Mouse (Mus musculus) adrenal gland, adult 8-10 months (tissue): ENCODE results near the gene Lef1. TPM values are rescaled to one million over a fixed set of nuclear protein-coding genes. Genes with fewer than 3 reads are reported as not detected.
A peak's percentile ranks its signal among the peaks of the same experiment; 100 is the strongest.

Source experiments
- DNase-seq: peaks from one replicate; pipeline ENCODE4 v3.0.0; 2022
- total RNA-seq, 4 experiments: library from RNA; stranded (reverse); gene quantifications; 2 replicates each; pipeline ENCODE4 v1.2.4; 2022

The Lef1 gene
- total RNA-seq, result 10 to 100 TPM in 3 of 4 experiments, 1 to 10 TPM in 1; 9.3 to 21.7 (median 13.4) TPM

DNA sequence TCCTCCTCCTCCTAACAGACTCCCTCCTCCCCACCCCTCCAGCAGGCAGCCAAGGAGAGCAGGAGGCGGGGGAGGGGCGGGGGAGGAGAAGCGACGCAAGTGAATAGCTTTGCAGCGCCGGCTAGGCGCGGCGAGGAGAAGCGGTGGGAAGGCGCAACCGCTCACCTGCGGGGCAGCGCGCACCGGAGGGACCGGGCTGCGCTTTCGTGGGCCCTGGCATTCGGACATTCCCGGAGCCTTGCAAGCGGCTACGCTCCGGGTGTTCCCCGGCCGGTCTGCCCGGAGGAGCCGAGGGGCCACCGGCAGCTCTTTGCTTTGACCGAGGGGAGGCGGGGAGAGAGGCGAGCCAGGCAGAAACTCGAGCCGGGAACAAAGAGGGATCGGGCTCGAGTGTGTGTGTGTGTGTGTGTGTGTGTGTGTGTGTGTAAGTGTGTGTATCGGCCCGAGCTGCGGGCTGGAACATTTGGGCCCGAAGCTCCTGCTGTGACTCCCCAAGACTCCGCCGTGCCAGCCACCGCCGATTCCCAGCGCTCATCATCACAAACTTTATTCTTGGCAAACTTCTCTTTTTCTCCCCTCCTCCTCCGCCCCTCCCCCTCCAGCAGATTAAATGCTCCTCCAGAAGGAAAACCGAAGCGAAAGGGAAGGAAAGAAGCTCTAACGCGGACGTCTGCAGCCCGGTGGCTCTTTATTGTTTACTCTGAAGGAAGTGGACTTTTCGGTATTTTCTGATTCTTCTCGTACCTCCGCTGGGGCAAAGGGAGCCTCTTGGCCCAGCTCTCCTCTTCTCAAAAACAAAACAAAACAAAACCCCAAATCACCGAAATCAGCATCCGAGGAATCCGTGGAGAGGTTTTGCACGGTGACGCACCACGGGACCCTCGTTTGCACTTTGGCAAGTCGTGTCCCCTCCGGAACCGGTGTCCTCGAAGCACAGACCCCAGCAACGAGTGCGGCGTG lies at the start of gene Lef1:
Gene Lef1, plus strand, starts transcription at position 281 of the 960 bp plus-strand sequence.
- DNase-seq, result peak; percentile 28

DNA sequence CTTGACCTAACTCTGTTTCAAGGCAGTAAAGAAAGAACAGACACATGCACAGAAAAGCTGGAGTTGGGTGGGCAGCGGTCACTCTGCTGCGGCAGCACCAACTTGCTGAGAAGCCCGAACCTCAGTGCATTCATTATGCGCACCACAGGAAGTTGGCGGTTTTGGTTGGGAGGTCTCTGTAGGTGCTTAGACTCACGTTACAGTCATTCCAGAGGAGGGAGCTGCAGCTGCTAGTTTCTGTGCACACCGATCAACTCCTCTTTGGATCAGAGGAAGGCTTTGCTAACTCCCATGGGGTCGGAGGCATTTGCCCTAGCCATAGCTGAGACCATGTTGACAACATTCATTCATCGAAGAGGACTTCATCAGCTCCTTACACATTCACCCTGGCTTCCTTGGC lies 45.3 kb upstream of the Lef1 start:
- no peak for DNase-seq

DNA sequence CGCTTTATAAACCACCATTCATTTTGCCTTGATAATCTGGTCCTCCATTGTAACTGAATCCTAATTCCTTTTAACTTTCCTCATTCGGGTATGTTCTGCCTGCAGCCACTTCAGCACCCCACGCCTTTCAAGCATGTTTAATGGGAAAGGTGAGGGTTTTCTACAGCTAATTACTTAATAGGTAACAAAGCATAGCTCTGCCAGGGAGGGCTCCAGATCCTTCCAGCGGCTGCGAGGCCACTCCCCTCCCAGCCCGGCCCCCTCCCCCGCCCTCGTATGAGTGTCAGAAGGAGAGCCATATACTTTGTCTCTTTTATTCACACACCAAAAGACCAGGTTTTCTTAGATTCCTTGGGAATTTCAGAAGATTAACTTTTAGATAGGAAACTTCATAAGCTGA lies 44.1 kb upstream of the Lef1 start:
- DNase-seq, result no peak

DNA sequence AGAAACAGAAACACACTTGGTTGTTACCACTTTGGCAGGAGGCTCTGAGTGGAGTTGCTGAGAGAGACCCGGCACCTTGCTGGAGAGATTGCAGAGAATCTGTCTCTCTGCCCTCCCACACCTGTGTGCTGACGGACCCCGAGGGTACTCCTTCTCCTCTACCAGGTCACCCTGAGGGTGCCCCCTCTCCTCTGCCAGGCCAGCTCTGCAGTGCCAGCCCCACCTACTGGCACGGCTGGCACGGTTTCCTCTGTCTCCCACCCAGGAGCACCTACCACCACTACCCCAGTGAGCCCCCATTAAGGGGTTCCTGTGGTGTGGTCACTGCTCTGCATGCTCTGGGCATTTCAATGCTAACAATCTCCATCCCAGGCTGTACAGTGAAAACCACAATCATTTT lies 42.3 kb upstream of the Lef1 start:
- DNase-seq, result no peak

DNA sequence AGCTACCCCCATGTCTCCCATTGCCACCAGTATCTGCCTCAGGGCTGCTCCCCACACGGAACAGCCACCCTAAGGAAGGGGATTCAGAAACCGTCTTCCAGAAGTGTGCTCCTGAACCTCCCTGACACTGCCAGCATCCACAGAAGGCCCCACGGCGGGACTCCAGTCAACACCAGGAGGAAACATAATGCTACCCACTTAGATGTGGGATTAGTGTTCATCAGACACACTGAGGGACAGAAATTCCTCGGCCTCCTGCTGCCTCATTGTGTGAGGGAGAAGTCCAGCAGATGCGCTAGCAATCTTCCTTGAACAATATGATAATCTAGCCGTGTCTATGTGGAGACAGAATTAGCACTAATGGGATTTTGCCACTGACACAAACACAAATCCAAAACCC lies 40.1 kb upstream of the Lef1 start:
- no peak for DNase-seq

DNA sequence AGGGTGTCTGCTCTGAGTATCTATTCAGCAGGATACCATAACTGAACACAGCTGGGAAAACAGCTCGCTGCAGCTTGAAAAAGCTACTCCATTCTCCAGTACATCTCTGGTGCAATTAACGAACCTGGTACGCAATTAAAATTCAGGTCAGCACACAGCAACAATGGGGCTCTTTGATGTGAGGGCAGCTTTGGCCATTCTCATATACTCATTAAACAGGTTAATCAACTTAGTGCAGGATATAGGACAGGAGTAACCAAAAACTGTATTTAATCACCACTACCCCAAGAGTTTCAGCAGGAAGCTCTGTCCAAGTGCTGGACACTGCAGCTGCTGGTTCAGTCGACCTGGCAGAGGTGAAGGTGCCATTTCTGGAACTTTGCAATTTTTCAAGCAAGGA lies 37.6 kb upstream of the Lef1 start:
- no peak for DNase-seq

DNA sequence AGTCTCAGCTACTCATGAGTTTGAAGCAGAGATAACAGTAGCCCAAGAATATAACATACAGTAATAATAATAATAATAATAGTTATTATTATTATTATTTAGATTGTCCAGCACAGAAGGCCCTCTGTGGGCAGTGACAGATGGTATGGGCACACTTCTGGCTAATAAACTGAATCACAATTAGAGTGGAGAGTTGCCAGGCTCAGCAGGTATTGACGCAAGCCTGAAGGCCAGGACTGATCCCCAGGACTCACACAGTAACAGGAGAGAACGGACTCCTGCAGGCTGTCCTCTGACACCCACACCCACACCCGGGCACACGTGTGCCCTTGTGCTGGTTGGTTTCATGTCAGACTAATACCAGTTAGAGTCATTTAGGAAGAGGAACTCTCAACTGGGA lies 36.3 kb upstream of the Lef1 start:
- no peak for DNase-seq

DNA sequence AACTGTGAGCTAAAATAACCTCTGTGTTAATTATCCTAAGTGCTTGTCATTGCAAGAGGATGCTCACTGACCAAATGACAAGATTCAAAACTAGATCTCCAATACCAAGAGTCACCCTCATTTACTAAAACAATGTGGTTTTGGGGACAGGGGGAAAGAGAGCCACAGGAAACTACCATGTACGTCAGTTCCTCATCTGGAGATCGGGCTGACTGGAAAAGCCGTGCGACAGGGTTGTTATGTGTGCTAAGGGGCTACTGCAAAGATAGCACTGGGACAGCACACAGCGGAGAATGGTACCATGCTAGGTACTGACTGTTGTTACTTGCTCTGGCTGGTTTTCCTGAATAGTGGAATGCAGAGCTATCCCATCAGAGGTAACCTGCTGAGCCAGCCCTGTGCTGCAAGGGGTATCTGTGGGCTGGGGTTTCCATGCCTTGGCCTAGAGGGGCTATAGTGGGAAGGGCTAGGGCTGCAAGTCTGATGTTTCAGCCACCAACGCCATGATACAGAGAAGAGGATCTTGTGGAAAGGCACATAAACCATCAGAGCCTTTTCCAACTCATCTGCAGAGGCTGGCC lies 32.1 kb upstream of the Lef1 start:
- DNase-seq, result no peak

DNA sequence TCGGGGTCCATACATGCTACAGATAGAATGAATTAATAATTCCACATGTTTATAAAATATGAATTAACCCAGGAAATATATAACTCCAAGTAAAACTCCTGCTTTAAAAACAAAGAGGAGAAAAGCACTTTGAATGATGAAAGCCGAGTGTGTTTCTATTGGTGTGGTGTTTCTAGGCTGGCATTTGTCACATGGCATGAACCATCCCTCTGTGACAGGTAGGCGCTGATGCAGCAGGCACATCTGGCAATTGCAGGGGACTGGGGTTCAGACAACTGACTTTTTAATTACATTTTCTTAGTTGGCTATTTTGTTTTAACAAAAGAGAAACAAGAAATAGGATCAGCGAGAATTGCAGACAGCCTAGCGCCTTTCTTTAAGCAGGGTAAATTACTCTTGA lies 31.6 kb upstream of the Lef1 start:
- DNase-seq, result no peak

DNA sequence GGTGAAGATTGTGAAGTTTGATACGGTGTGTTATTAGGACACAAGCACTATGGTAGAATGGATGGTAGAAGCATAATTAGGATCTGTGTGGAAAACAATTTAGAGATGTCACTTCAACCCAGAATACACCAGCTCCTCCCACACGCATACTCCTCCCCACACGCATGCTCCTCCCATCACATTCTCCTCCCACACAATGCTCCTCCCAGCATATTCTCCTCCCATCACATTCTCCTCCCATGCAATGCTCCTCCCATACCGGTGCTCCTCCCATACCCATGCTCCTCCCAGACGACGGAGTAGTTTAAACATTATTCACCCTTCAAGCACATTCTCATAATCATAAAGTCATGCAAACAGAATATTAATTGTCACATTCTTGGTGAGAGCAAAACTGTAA lies 26.5 kb upstream of the Lef1 start:
- DNase-seq, result no peak

DNA sequence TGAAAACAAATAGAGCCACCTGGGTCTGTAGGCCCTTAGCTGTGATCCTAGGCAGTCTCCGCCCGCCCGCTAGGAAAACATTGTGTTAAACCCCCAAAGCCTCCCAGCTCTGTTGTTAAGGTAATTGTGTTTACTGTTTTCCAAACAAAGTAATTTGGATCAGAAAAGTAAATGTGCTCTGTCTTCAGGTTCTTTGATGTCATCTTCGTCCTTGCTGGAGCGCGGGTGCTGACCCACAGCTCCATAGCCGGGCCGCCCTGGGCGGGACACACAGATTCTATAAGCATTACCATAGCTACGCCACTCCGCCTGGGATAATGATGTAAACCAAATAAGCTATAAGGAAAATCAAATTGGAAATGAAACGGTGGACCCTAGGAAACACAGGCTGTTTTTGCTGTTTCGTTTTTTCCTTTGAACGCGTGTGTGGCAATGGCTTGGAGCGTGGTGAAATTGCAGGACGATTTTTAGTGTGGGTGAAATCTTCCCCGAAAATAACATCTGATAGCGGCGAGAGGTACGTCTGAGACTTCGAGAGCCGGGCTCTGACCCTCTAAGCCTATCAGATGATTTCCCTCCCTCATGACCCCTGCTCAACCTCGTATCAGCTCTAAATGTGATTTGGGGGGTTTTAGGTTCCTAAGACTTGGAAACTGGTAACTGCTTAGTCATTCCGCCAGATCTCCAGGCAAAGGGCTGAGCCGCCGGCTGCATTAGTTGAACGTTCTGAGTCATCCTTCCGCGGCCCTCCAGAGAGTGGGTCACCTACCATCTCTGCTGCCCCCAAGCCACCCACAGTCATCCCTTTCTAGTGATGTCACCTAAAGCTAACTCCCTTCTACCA lies 25.3 kb upstream of the Lef1 start:
- DNase-seq, result peak; percentile 45

DNA sequence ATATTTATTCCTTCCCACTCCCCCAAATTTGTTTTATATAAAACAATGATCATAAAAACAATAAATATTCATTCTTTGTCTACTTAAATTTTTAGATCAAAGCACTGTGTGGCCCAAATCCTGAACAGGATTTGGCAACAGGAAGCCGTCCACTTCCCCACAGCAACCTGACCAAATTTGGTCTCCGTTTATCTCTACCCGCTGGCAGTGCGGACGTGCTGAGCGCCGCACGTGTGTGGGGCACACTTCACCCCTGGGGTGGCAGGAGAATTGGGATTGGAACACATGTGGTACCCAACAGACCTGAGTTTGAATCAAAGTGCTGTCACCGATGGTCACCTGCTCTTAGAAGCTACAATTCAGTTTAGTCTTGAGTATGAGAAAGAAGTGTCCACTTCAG lies 24.3 kb upstream of the Lef1 start:
- DNase-seq, result no peak

DNA sequence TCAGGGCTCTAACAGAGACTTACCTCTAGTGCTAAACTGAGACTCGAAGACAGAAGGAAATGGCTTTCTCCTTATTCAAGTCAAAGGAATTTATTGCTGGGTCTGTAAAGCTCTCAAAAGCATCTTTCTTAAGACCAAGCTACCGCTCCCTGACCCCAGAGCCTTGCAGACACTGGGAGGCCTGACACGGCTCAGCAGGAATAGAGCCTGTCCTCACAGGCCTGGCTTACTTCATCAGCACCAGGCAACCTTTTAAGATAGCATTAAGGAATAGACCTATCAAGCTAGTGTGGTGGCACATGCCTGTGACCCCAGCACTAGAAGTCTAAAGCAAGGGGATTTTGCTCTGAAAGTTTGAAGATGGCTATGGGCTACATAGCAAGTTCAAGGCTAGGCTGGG lies 20.6 kb upstream of the Lef1 start:
- DNase-seq, result no peak

DNA sequence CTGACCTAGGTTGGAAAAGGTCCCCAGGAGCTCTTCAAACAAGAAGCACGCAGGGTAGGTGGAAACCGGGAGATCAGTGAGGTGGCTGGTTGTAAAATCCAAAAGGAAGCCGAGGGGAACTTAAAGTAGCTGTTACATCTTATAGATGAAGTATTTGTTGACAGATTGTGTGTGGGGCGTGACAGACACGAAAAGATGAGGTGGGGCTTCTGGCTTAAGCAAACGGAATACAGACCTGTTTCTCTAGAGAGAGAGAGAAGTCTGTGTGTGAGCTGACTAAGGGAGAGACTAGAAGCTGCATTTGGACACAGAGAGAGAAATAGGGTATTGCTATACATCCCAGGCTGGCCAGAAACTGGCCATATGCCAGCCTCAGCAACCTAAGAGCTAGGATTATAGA lies 18.2 kb upstream of the Lef1 start:
- DNase-seq, result no peak

DNA sequence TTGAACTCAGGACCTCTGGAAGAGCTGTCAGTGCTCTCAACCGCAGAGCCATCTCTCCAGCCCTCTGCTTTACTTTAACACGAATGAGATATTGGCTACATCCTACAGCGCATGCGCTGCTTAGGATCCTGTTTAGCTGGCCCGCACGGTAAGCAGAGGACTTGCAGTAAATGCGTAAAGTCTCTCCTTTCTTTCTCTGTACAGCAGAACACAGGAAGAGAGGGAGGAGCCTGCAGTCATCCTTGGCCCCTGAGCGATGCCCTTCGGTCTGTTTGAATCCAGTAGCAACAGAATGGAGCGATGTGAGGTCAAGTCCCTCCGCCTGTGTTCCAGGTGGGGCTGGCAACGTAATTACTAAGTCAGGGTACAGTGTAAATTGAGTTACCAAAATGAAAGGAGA lies 16.5 kb upstream of the Lef1 start:
- no peak for DNase-seq

DNA sequence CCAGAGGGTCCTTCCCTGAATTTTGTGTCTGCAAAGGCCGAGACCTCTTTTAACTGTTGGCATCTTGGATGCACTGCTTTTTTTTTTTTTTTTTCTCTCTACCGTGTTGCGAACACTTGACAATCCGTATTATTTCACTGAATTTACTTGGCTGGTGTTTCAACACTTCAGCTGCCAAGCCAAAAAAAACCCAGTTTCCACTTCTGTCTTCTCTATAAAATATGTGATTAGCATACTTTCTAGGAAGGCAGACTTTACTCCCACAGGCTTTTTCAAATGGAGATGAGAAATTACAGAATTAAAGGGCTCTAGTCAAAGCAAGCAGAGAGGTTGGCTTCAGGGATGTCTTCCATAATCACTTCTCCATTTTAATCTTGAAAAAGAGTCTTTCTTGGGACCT lies 14.2 kb upstream of the Lef1 start:
- no peak for DNase-seq

DNA sequence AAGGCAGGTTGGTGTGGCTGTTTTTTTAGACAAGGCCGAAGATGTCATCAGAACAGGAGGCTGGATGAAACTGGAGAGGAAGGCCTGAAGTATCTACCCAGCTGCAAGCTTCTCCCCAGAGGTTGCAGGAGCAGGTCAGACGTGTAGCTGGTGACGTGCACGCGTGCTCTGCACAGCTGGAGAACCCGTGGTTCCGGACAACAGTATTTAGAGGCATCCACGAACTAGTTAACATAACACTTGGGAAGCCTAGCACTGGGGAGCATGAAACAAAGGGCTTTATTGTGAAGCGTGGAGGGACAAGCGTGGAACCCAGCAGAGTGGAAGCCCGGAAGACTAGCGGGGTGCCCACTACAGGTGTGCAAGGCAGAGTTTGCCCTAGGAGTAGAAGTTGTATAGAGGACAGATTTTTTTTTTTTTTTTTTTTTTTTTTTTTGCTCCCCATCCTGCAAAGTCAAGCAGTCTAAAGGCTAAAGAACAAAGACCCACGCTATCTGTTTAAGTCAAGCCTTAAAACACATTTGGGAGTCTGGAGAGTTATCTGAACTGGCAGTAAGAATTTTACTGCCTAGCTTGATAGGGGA lies 8.0 kb upstream of the Lef1 start:
- no peak for DNase-seq

DNA sequence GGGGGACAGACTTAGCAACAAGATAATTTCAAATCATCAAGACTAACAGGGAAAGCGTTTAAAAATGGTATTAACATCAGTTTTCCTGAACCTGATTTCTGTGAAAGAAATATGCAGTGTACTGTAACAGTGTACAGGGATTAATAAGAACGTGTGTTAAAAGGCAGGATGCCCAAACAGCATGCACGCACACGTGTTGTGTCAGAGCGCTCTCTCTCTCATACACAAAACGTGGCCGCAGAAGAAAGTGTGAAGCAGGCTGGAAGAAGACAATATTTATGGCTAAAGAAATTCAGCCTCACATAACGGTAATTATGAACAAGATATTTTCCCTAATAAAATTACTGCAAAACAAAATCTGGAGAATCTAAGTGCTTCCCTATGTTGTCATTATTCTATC lies 4.9 kb upstream of the Lef1 start:
- no peak for DNase-seq

DNA sequence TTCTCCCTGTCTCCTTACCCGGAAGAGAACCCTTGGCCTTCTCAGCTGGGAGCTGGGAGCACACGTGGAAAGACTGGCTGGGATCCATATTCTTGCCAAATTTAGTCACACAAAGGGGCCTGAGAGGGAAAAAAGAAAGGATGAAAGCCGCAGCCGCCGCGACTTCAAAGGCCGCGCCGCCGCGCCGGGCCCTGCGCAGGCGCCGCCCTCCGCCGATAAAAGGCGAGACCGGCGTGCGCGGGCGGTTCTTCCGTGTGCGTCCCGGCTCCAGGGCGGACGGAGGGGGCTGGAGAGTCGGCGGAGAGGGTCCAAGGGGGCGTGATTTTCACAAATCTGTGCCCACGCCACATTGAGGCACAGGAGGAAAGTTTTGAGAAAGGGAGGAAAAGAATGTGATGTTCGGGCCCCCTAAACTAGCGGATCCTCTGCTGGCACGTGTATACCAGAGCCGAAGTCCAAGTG lies 4.3 kb upstream of the Lef1 start:
- DNase-seq, result peak; percentile 70

DNA sequence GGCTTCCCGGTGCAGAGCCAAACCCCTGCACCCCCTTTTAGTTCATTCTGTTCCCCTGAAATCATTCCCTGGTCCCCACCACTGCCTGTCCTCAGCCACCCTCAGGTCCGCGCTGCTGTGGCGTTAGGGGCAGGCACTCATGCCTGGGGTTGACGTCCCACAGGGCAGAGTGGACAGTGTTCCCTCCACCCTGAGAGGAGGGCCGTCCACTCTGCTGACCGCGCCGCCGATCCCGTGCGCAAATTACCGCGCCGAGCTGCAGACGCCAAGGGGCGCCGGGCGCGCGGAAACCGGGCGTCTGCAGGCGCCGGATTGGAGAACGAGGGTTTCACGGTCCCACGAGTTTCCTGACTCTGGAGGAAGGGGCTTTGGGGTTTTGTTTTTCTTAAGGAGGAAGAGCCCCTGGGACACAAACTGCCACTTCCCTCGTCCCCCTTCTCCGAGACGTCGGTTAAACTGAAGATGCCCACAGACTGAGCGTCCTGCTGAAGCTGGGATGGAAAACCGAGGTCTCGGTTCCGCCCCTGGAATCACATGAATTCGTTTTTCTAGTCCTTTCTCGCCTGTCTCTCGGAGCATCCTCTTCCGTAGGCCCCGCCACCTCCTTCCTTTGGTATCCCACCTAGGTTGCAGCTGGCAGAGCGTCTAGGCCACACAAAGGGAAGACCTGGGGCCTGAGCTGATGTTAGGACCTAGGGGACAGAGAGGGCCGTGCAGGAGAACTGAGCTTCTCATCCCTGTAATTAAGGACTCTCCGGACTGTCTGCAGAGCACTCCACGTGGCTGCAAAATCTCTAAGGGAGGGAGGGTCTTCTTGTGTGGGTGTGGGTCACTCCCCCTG lies 3.6 kb upstream of the Lef1 start:
- no peak for DNase-seq

DNA sequence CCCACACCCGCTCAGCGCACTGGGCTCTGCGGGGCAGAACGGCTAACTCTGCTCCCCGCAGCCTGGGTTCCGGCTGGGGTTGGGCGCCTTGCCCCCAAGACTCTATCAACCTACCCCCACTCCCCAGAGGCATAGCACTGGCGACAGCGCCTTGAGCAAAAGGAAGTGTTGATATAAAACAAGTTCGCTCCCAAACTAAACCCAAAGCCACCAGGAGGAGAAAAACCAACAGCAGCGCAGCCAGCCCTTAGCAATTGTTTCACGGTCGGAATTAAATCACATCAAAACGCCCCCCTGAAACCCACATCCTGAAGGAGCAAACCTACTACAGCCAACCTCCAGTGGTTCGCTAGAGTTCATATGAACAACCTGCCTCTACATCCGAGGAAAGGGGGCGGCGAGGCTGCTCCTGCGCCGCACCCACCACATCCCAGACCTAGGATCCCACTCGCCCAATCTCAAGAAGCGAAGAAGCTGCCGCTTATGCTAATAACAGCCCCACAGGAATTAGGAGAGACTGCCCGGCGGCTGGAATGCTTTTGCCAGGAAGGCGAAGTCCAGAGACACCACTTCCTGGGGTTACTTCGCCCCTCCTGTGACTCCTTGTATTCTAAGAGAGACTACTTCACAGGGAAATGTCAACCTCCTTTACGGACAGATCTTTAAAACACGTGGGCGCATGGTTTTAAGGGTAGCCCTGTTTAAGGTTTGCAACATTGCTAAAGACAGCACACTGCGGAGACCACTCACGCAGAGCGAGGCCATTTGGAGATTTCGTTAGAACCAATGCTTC lies 2.8 kb upstream of the Lef1 start:
- DNase-seq, result no peak
